ENCODE assay signal across 8 mouse cellular contexts in genomic region chr19:28963842-28964551, GRCm38 (mm10). TPM values are rescaled to one million over a fixed set of nuclear protein-coding genes. Genes with fewer than 3 reads are reported as not detected.
A peak's percentile ranks its signal among the peaks of the same experiment; 100 is the strongest.
DNase-seq lines count a peak whose midpoint lies in the region; ATAC-seq lines count a peak whose summit lies in the region.

Gene Plpp6, plus strand, starts transcription at chr19:28963953.

- intact Hi-C loops in left cerebral cortex, postnatal 4 days (cut with DNase I) = loop anchor here (10.0 kb wide), 1 partner anchor 179 kb away; no protein-coding TSS in a partner anchor

- H3K9me3 ChIP-seq in intestine, embryonic 16.5 days (ENCODE audit: control insufficient read depth, low read length) = no peaks in the 10 kb centered on the region
- H3K9me3 ChIP-seq in midbrain, embryonic 11.5 days (ENCODE audit: control insufficient read depth, low read length) = no peaks in the 10 kb centered on the region

- peak; percentile 95 for ATAC-seq in intestine, embryonic 16.5 days
- peak; percentile 86 for ATAC-seq in midbrain, embryonic 11.5 days (ENCODE audit: low FRiP score)

- H3K27ac ChIP-seq in intestine, embryonic 16.5 days (ENCODE audit: low read length) = peak within 1 kb of the TSS; percentile 66
- H3K27ac ChIP-seq in midbrain, embryonic 11.5 days (ENCODE audit: low read depth, low read length) = peak within 1 kb of the TSS; percentile 22; the same call in 1 of the 2 replicates

- H3K4me3 ChIP-seq in intestine, embryonic 16.5 days (ENCODE audit: low read length) = peak within 1 kb of the TSS; percentile 90
- peak within 1 kb of the TSS; percentile 77 for H3K4me3 ChIP-seq in midbrain, embryonic 11.5 days (ENCODE audit: low read depth, low read length)

- H3K4me2 ChIP-seq in intestine, embryonic 16.5 days (ENCODE audit: low read depth, low read length) = peak within 1 kb of the TSS; percentile 76
- peak within 1 kb of the TSS; percentile 92 for H3K4me2 ChIP-seq in midbrain, embryonic 11.5 days

- DNase-seq in adrenal gland, adult 2 months = peak; percentile 90
- peak; percentile 88 for DNase-seq in embryo, embryonic 11 days
- DNase-seq in gastrocnemius, postnatal 4 days (ENCODE audit: low spot score in 2 of 2) = peak; percentile 54 to 70
- peak; percentile 76 for DNase-seq in left cerebral cortex, postnatal 4 days
- DNase-seq in midbrain, embryonic 11.5 days (ENCODE audit: low spot score, missing footprints) = peak; percentile 96
- DNase-seq in right cerebral cortex, postnatal 4 days = peak; percentile 73
- DNase-seq in yolk sac, embryonic 10.5 days (ENCODE audit: low spot score) = peak; percentile 81

- no peaks in the 10 kb centered on the region for H3K27me3 ChIP-seq in intestine, embryonic 16.5 days (replicated peaks; ENCODE audit: control insufficient read depth, insufficient read depth, low read length)
- peaks cover 3% of the 10 kb centered on the region; the same call in 1 of the 2 replicates for H3K27me3 ChIP-seq in midbrain, embryonic 11.5 days (ENCODE audit: control insufficient read depth, insufficient read depth, low read length)

- H3K9ac ChIP-seq in intestine, embryonic 16.5 days (ENCODE audit: low read depth, low read length) = peak within 1 kb of the TSS; percentile 90
- peak within 1 kb of the TSS; percentile 84 for H3K9ac ChIP-seq in midbrain, embryonic 11.5 days (ENCODE audit: low read length)

- under 1% methylated on average over 64 of the region's 73 CpGs for WGBS in intestine, embryonic 16.5 days
- WGBS in midbrain, embryonic 11.5 days = under 1% methylated on average over 49 of the region's 73 CpGs

- peaks cover 2% of the 10 kb centered on the region; the same call in 1 of the 2 replicates for H3K4me1 ChIP-seq in intestine, embryonic 16.5 days (ENCODE audit: control insufficient read depth, insufficient read depth, low read length)
- H3K4me1 ChIP-seq in midbrain, embryonic 11.5 days (ENCODE audit: control insufficient read depth, insufficient read depth, low read length) = peaks cover 14% of the 10 kb centered on the region

- no peaks in the 10 kb centered on the region for H3K36me3 ChIP-seq in intestine, embryonic 16.5 days (ENCODE audit: control insufficient read depth, insufficient read depth, low read length)
- H3K36me3 ChIP-seq in midbrain, embryonic 11.5 days (ENCODE audit: control insufficient read depth, insufficient read depth, low read length) = no peaks in the 10 kb centered on the region

RNA-seq across cellular contexts. Expression of gene Plpp6, which starts in this region (rescaled TPM):
- total RNA-seq in adrenal gland, adult 2 months (2021) = 10 to 100 TPM; 32.0 to 35.3 TPM
- 26.5 and 27.1 TPM in 2 replicates for polyA plus RNA-seq in adrenal gland, adult 2 months (2012; rRNA removed)
- total RNA-seq in gastrocnemius, postnatal 4 days (2021) = 1 to 10 TPM; 4.6 to 4.8 TPM
- 8.9 and 13.7 TPM in 2 replicates for polyA plus RNA-seq in intestine, embryonic 16.5 days (2015; fragmentation: Nextera tagmentation; extraction: Ambion mirVana)
- 10 to 100 TPM; 18.7 to 20.9 TPM for total RNA-seq in left cerebral cortex, postnatal 4 days (2021)
- 7.3 and 8.8 TPM in 2 replicates for polyA plus RNA-seq in midbrain, embryonic 11.5 days (2014; fragmentation: Nextera tagmentation; extraction: Ambion mirVana)

Comparison
In these comparisons a context has a peak if more than half of its experiments do, and no peak if none do; other contexts are left out.
1. Peak in every context shown above with its lines: DNase-seq, ATAC-seq, H3K4me3 ChIP-seq and H3K27ac ChIP-seq.